Mouse (Mus musculus): ENCODE data around the gene Nap1l3.

The Nap1l3 gene

GRCm38 (mm10) chrX:122396781-122397581 lies at the start of gene Nap1l3:
Gene Nap1l3, minus strand, starts transcription at chrX:122397401.
- no peak for DNase-seq (ENCODE audit: low read depth in 2 of 2, low spot score in 2 of 2)

GRCm38 (mm10) chrX:122397652-122398051 lies 451 bp upstream of the Nap1l3 start:
- DNase-seq (ENCODE audit: low read depth in 2 of 2, low spot score in 2 of 2) = no peak
